Mouse (Mus musculus): ENCODE results near the gene Clec2l.

Clec2l gene

GRCm38 (mm10) chr6:38662714-38663615 is at the start of gene Clec2l:
Gene Clec2l (plus strand): TSS chr6:38663069.
- DNase-seq (ENCODE audit: low read depth), result no peak

GRCm38 (mm10) chr6:38622406-38622805 is 40.5 kb upstream of the Clec2l start:
- DNase-seq (ENCODE audit: low read depth), result no peak

DNA sequence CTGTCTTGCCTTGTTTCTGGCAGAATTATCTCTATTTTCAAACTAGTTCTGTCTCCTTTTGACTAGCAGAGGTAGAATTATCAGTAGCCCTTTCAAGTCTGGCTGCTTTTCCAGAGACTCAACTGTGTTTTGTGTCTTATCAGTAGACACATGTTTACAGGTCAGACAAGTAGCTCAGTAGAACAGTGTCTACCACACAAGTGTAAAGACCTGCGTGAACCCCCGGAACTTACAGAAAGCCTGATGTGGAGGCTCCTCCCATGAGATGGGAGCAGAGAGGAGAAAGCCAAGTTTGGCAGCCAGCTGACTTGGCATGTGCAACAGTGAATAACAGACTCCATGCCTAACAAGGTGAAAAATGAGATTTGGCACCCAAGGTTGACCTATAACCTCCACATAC is 39.4 kb upstream of the Clec2l start:
- DNase-seq (ENCODE audit: low read depth), result peak; percentile 58

DNA sequence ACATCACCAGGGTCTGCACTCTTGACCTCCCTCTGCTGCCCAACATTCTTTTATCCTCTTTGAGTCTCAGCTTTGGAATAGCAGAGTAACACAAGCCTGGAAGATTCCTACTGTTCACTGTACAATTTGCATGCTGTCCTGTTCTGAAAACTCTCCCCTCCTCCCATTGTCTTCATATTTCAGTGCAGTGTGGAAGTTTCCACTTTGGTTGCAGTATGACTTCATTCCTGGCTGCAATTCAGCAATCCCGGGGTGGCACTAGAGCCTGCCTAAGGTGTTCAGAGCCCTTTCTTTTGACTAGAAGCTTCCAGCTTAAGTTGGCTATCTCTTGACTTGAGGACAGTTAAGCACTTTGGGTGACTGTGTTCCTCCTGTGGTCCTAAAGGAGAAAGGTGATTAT is 38.4 kb upstream of the Clec2l start:
- DNase-seq (ENCODE audit: low read depth), result peak; percentile 73

- no peak for DNase-seq (ENCODE audit: low read depth)
Observed at GRCm38 (mm10) chr6:38626086-38626485, 36.8 kb upstream of the Clec2l start.

DNA sequence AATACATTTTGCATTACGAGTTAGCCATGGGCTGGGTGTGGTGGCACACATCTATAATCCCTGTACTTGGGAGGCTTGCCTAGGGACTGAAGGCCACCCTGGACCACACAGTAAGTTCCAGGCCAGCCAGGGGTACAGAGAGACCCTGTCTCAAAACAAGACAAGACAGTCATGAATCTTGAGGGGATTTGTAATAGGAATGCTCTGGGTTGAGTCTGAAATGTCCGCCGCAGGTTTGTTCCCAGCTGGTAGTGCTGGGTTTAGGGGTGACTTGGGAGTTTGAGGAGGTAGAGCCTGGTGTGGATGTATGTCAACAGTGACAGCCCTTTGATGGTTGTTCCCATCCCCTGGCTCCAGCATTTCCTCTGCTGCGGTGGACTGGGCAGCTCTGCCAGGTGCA is 35.8 kb upstream of the Clec2l start:
- DNase-seq (ENCODE audit: low read depth), result no peak

DNA sequence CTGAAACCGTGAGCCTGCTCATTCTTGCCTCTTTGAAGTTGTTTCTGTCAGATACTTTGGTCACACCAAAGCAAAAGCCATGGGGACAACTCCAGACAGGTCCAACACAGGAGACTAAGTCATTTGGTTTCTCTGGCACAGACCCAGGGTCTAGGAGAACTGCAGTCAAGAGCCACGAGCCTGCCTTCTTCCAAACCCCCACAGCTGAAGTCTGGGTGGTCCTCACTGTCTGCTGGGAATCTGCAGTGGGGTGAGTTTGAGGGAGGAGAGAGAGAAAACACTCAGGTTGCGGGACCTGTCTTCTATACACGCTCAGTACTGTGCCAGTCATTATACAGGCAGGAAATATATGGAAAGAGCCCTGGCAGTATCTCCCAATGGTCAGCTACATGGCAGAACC is 35.4 kb upstream of the Clec2l start:
- DNase-seq (ENCODE audit: low read depth), result no peak

GRCm38 (mm10) chr6:38629556-38629955 is 33.3 kb upstream of the Clec2l start:
- DNase-seq (ENCODE audit: low read depth), result no peak

DNA sequence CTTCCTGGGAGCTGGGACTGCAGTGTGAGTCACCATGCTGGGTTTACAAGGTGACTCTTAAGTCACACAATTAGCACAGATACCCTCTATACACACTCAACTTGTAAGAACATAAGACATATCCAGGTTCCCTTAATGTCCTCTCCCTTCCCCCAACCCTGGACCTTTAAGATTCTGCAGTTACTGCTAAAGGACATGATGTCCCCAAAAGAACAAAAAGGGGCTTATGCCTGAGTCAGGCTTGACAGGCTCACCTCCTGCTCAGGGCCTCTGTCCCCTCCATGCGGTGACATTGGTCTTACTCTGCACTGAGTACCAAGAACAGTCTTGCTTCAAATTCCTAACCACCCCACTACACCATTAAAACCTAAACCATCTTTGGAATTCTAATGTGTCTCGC is 30.0 kb upstream of the Clec2l start:
- DNase-seq (ENCODE audit: low read depth), result no peak

DNA sequence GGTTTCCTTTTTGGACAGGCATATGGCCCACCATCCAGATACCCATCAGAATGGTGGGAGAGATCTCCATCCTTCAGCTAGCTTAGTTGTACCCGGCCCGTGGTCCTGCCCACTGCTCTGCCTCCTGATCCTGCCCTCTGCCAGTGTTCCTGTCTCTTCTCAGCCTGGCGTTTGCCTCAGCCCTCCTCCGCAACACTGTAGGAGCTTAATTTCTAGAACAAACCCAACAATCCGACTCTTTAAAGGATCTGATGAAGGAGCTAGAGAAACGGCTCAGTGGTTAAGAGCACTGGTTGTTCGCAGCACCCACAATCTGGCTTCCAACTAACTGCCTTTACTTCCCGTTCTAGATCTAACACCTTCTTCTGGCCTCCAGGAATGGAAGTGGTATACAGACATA is 28.4 kb upstream of the Clec2l start:
- no peak for DNase-seq (ENCODE audit: low read depth)

DNA sequence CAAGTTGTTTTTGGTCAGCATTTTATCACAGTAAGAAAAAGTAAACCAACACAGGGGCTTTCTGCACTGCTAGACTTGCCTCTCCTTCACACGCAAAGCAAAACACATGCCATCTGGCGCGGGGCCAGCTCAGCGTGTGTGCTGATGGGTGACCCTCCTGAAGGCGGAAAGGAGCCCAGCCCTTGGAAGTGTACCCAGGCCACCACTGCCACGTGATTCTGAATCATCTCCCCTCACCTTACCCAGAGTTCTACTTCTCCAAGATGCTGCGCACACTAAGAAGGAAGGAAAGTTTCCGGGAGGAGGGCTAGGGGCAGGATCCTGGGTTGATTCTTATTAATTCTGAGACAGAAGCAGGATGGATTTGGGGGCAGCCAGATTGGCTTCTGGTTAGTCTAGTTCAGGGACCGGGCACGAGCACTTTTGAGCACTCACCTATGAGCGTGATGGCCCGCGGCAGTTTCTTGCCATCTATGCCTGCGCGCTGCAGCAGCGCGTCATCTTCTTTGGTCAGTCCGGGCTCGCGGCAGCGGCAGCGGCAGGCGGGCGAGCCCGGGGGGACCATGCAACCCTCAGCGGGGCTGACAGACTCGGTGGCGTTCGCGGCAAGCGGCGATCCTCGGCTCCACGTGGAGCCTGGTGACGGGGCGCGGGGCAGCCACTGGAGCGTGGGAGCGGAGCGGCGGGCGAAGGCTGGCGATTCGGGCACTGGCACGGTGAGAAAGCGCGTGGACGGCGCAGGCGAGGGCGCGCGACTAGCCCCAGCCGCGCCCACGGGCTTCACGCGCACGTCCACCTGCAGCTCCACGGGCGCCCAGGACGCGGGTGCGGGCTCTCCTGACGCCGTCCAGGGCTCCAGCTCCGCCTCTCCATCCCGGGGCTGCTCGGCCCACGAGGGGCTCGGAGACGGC is 26.7 kb upstream of the Clec2l start:
- DNase-seq (ENCODE audit: low read depth), result peak; percentile 54

GRCm38 (mm10) chr6:38636852-38637618 is 25.8 kb upstream of the Clec2l start, which contains the start of gene Klrg2:
Gene Klrg2 (minus strand): TSS chr6:38637242.
- DNase-seq (ENCODE audit: low read depth), result peak; percentile 63

DNA sequence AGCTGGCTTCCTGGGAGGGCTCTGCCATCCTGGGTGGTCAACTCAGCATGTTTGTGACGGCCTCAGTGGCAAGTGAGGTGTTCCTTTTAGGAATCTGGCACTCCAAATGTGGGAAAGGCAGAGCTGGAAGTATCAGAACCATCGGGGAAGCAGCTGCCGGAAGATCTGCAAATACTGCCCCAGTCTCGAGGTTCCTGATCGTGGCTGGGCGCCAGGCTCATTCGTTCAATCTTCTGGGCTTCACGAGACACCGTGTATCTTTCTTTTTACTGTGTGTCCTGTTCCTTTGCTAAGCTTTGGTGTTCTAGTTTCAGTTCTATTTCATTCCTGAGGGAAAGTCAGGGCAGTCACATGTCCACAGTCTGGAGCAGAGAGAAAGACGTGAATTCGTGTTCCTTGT is 22.5 kb upstream of the Clec2l start:
- no peak for DNase-seq (ENCODE audit: low read depth)

GRCm38 (mm10) chr6:38641228-38641627 is 21.6 kb upstream of the Clec2l start:
- DNase-seq (ENCODE audit: low read depth), result no peak

GRCm38 (mm10) chr6:38641645-38642044 is 21.2 kb upstream of the Clec2l start:
- no peak for DNase-seq (ENCODE audit: low read depth)

- DNase-seq (ENCODE audit: low read depth), result peak; percentile 27
Observed at GRCm38 (mm10) chr6:38642593-38642992, 20.3 kb upstream of the Clec2l start.

DNA sequence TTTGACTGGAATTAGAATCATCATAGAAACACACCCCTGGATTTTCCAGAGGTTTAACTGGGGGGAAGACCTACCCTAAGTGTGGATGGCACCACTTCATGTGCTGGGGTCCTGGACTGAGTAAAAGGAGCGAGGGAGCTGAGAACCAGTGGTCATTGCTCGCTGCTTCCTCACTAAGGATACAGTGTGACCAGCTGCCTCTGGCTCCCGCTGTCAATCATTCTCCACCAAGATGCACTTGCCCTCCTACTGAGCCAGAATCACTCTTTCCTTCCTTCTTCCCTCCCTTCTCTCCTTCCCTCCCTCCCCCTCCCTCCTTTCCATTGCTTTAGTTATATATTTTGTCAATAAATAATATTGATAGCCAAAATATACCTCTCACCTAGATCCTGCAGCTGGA is 19.8 kb upstream of the Clec2l start:
- no peak for DNase-seq (ENCODE audit: low read depth)

- DNase-seq (ENCODE audit: low read depth), result no peak
Observed at GRCm38 (mm10) chr6:38649545-38649944, 13.3 kb upstream of the Clec2l start.

- DNase-seq (ENCODE audit: low read depth), result peak; percentile 89
Observed at GRCm38 (mm10) chr6:38650263-38650937, 12.5 kb upstream of the Clec2l start.

DNA sequence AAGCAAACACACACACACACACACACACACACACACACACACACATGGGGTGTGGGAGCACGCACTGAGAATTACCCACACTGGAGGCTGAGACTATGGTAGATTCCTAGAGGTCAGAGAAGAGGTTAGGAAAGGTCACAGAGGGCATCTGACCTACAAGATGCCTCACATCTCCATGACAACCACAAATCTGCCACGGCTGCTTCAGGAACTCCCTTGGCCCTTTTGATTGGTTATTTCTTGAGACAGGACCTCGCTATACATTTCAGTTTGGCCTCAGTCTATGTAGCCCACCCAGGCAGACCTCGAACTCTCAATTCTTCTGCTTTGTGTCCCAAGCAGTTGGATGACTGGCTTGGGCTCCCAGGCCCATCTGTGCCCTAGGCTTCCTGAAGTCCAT is 1.2 kb upstream of the Clec2l start:
- no peak for DNase-seq (ENCODE audit: low read depth)

DNA sequence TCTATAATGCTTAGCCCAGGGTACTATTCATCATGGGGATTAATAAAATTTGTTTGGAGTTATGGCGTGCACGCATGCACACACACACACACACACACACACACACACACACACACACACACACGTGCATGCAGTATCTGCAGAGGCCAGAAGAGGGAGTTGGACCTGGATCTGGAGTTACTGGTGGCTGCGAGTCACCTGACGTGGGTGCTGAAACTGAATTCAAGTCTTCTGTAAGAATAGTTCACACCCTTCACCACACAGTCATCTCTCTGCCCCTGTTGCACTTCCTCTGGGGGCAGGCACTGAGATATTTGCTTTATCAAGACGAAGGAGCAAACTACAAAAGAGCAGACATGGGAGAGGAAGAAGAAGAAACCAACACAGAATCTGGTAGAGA is 6.7 kb downstream of the Clec2l start:
- DNase-seq (ENCODE audit: low read depth), result peak; percentile 40

Data from NIH3T3 (cell line).